Mouse (Mus musculus) c-Kit-positive CD71-positive TER-119-positive erythroid progenitor cells, embryonic 14.5 days (primary cell): ENCODE data around the gene Ttll9.
A peak's percentile ranks its signal among the peaks of the same experiment; 100 is the strongest.

ENCODE experiments used
- DNase-seq: peaks from one replicate; pipeline ENCODE4 v3.0.0-alpha.2; 2013; ENCODE audit warnings: low spot score

The Ttll9 gene

GRCm38 (mm10) chr2:152962091-152962793 lies at the start of gene Ttll9:
Gene Ttll9, plus strand, starts transcription at chr2:152962485.
- peak; percentile 26 for DNase-seq

- DNase-seq, result no peak
Measured at GRCm38 (mm10) chr2:152913471-152913870, 48.8 kb upstream of the Ttll9 start.

GRCm38 (mm10) chr2:152914310-152915120 lies 47.8 kb upstream of the Ttll9 start:
- DNase-seq, result peak; percentile 83

- DNase-seq, result no peak
Measured at GRCm38 (mm10) chr2:152915453-152915852, 46.8 kb upstream of the Ttll9 start.

- DNase-seq, result no peak
Measured at GRCm38 (mm10) chr2:152916111-152916510, 46.2 kb upstream of the Ttll9 start.

- DNase-seq, result no peak
Measured at GRCm38 (mm10) chr2:152917671-152918070, 44.6 kb upstream of the Ttll9 start.

GRCm38 (mm10) chr2:152922376-152922775 lies 39.9 kb upstream of the Ttll9 start:
- no peak for DNase-seq

- no peak for DNase-seq
Measured at GRCm38 (mm10) chr2:152923621-152924020, 38.7 kb upstream of the Ttll9 start.

GRCm38 (mm10) chr2:152924128-152924527 lies 38.2 kb upstream of the Ttll9 start:
- DNase-seq, result no peak

- no peak for DNase-seq
Measured at GRCm38 (mm10) chr2:152924543-152924942, 37.7 kb upstream of the Ttll9 start.

GRCm38 (mm10) chr2:152925189-152925872 lies 37.0 kb upstream of the Ttll9 start:
- no peak for DNase-seq

GRCm38 (mm10) chr2:152926896-152927295 lies 35.4 kb upstream of the Ttll9 start:
- no peak for DNase-seq

- DNase-seq, result no peak
Measured at GRCm38 (mm10) chr2:152927371-152927770, 34.9 kb upstream of the Ttll9 start.

GRCm38 (mm10) chr2:152928219-152928987 lies 33.9 kb upstream of the Ttll9 start:
- DNase-seq, result no peak

GRCm38 (mm10) chr2:152928988-152929370 lies 33.3 kb upstream of the Ttll9 start:
- no peak for DNase-seq

- no peak for DNase-seq
Measured at GRCm38 (mm10) chr2:152930276-152930675, 32.0 kb upstream of the Ttll9 start.

- no peak for DNase-seq
Measured at GRCm38 (mm10) chr2:152931456-152932160, 30.7 kb upstream of the Ttll9 start.

- DNase-seq, result no peak
Measured at GRCm38 (mm10) chr2:152933048-152933447, 29.2 kb upstream of the Ttll9 start, which contains the start of gene Foxs1. Gene Foxs1, minus strand, starts transcription at chr2:152933208.

- peak; percentile 44 for DNase-seq
Measured at GRCm38 (mm10) chr2:152933614-152934013, 28.7 kb upstream of the Ttll9 start.

- peak; percentile 40 for DNase-seq
Measured at GRCm38 (mm10) chr2:152939846-152940245, 22.4 kb upstream of the Ttll9 start.

GRCm38 (mm10) chr2:152941106-152941505 lies 21.2 kb upstream of the Ttll9 start:
- DNase-seq, result no peak
